In the genomic region with DNA sequence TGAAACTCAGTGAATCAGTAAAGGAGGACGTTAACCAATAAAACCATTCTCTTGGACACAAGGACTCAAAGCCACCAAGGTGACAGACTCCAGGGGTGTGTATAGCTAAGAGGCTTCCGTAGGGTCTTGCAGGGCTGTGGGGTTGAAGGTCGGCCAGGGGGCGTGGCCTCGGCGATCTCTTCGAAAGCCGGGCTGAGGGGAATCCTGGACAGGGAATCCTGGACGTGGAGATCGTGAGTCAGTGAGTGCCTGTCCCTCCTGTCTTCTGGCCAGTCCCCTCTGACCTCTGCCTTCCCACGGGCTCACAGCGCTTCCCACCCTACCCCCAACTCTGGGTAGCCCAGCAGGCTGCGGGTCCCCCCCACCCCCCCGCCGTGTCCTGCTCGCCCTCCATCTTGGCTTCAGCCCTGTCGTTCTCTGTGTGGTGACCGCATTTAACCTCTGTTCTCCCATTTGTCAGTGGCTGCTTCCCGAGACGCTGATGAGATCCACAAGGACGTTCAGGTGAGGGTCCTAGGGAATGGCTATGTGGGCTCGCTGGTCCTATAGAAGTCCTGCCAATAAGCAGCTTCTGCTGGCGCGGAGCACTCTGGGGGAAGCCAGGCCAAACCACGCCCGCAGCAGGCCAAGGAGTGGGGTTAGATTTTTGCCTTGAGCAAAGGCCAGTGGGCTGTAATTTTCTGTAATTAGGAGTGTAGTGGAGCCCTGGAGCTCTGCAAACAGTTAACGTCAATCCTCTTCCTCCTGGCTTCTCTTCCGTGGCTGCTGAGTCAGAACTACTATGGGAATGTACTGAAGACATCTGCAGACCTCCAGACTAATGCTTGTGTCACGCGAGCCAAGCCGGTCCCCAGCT, we compare ENCODE assay signal across 8 mouse cellular contexts. TPM values are rescaled to one million over a fixed set of nuclear protein-coding genes. Genes with fewer than 3 reads are reported as not detected.
DNase-seq lines count a peak whose midpoint lies in the region; ATAC-seq lines count a peak whose summit lies in the region.

As3mt (plus strand) TSS at position 163 of the 856 bp plus-strand sequence.

- peak within 1 kb of the TSS; percentile 75 for H3K9ac ChIP-seq in heart, embryonic 16.5 days (ENCODE audit: low read length)
- peak within 1 kb of the TSS; percentile 52; the same call in 1 of the 2 replicates for H3K9ac ChIP-seq in liver, embryonic 15.5 days

- WGBS in heart, embryonic 16.5 days, result 5% methylated on average over 31 of the region's 31 CpGs
- whole genome bisulfite sequencing in liver, embryonic 15.5 days (ENCODE audit: insufficient replicate concordance), result 10% methylated on average over 31 of the region's 31 CpGs

- H3K4me2 ChIP-seq in heart, embryonic 16.5 days (ENCODE audit: low read depth, low read length), result peak within 1 kb of the TSS; percentile 81
- H3K4me2 ChIP-seq in liver, embryonic 15.5 days, result peak within 1 kb of the TSS; percentile 79

- H3K27me3 ChIP-seq in heart, embryonic 16.5 days (ENCODE audit: control insufficient read depth, insufficient read depth, low read length), result peaks cover 2% of the 10 kb centered on the region; the same call in 1 of the 2 replicates
- H3K27me3 ChIP-seq in liver, embryonic 15.5 days, result peaks cover 13% of the 10 kb centered on the region

- no peaks in the 10 kb centered on the region for H3K9me3 ChIP-seq in heart, embryonic 16.5 days (replicated peaks; ENCODE audit: control insufficient read depth, low read length)
- no peaks in the 10 kb centered on the region for H3K9me3 ChIP-seq in liver, embryonic 15.5 days (replicated peaks)

- peak within 1 kb of the TSS; percentile 59 for H3K4me3 ChIP-seq in heart, embryonic 16.5 days (ENCODE audit: low read length)
- peak within 1 kb of the TSS; percentile 63 for H3K4me3 ChIP-seq in liver, embryonic 15.5 days (replicated peaks)

- H3K36me3 ChIP-seq in heart, embryonic 16.5 days (ENCODE audit: control insufficient read depth, insufficient read depth), result peaks cover 3% of the 10 kb centered on the region; the same call in 1 of the 2 replicates
- H3K36me3 ChIP-seq in liver, embryonic 15.5 days (replicated peaks), result no peaks in the 10 kb centered on the region

- ATAC-seq in CD4-positive, CD25-positive, alpha-beta regulatory T cell, adult 4 months, result peak; percentile 37
- peak; percentile 68 for ATAC-seq in heart, embryonic 16.5 days (replicated peaks; ENCODE audit: extremely low read depth, insufficient read depth, low FRiP score)
- ATAC-seq in liver, embryonic 15.5 days (ENCODE audit: insufficient read depth), result peak; percentile 58

- DNase-seq in adrenal gland, postnatal 4 days (ENCODE audit: low spot score in 2 of 2), result peak; percentile 63 to 67
- DNase-seq in fibroblast of lung, adult 2 months (ENCODE audit: low read depth), result peak; percentile 11
- DNase-seq in kidney, postnatal 14 days, result peak; percentile 87
- peak; percentile 70 for DNase-seq in neural tube, embryonic 10.5 days (ENCODE audit: extremely low spot score, low spot score)
- peak; percentile 75 for DNase-seq in testis, postnatal 14 days (ENCODE audit: low spot score)

- peaks cover 11% of the 10 kb centered on the region; the same call in 1 of the 2 replicates for H3K4me1 ChIP-seq in heart, embryonic 16.5 days (ENCODE audit: control insufficient read depth, insufficient read depth, low read length)
- H3K4me1 ChIP-seq in liver, embryonic 15.5 days (replicated peaks), result peaks cover 25% of the 10 kb centered on the region

- peak within 1 kb of the TSS; percentile 73 for H3K27ac ChIP-seq in heart, embryonic 16.5 days (ENCODE audit: low read length)
- peak within 1 kb of the TSS; percentile 14; the same call in 1 of the 2 replicates for H3K27ac ChIP-seq in liver, embryonic 15.5 days (replicated peaks)

RNA-seq across cellular contexts. Expression of gene As3mt, which starts in this region (rescaled TPM):
- 10 to 100 TPM; 15.1 to 15.2 TPM for polyA plus RNA-seq in CD4-positive, CD25-positive, alpha-beta regulatory T cell, adult 4 months (2017; shearing (Covaris generic))
- 10 to 100 TPM; 64.6 to 73.2 TPM for total RNA-seq in adrenal gland, postnatal 4 days (2021)
- 46.7 and 52.1 TPM in 2 replicates for polyA plus RNA-seq in heart, embryonic 16.5 days (2015; fragmentation: Nextera tagmentation; extraction: Ambion mirVana)
- 17.1 and 19.0 TPM in 2 replicates for polyA plus RNA-seq in liver, embryonic 15.5 days (2015; fragmentation: Nextera tagmentation; extraction: Ambion mirVana)

Comparison
In these comparisons a context has a peak if more than half of its experiments do, and no peak if none do; other contexts are left out.
1. Peak in every context shown above with its lines: DNase-seq, ATAC-seq, H3K4me3 ChIP-seq and H3K27ac ChIP-seq.
2. DNase-seq: peak in every context shown above with its lines; median percentile 87 in kidney, postnatal 14 days; 75 in testis, postnatal 14 days; 70 in neural tube, embryonic 10.5 days; 65 in adrenal gland, postnatal 4 days; 11 in fibroblast of lung, adult 2 months.